Mouse (Mus musculus): Measurements from ENCODE around the gene Ankrd36. TPM values are rescaled to one million over a fixed set of nuclear protein-coding genes. Genes with fewer than 3 reads are reported as not detected.

Ankrd36 gene
- polyA plus RNA-seq (2015; fragmentation: Nextera tagmentation; extraction: Ambion mirVana) = not detected in 2 replicates

DNA sequence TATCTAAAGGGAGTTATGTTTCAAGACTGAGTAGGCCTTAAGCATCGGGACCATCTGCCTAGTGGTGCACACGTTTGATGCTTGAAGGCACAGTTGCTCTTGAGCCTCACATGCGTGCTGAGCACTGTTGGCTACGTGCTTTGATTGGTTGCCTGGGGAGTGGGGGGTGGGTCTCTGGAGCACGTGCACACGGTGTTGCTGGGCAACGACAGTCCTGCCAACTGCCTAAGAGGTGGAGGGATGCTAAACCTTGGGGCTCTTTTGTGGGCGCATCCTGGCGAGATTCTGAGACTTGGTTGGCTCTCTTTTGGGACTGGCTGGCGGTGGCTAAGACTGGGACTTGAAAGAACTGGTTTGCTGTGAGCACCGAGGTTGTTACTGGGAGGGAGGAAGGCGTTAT, at the start of gene Ankrd36:
TSS of gene Ankrd36 (plus strand) at position 211 of the 400 bp plus-strand sequence.
- Histone ChIP-seq H3K9me3 (replicated peaks; ENCODE audit: low read length) (no peaks in the 10 kb centered on the region), H3K27me3 (ENCODE audit: insufficient read depth, low read length) (no peaks in the 10 kb centered on the region), H3K9ac (ENCODE audit: low read depth, low read length) (no peak within 1 kb of the TSS), H3K4me3 (replicated peaks; ENCODE audit: low read depth, low read length) (no peak within 1 kb of the TSS), H3K27ac (no peak within 1 kb of the TSS), H3K36me3 (ENCODE audit: insufficient read depth, low read length) (no peaks in the 10 kb centered on the region), H3K4me1 (replicated peaks; ENCODE audit: insufficient read depth, low read length) (no peaks in the 10 kb centered on the region), H3K4me2 (ENCODE audit: low read length) (no peak within 1 kb of the TSS)
- ATAC-seq (replicated peaks; ENCODE audit: low FRiP score, low read depth) (no peak), DNase-seq (ENCODE audit: low spot score) (no peak)
- 84% methylated on average over 12 of the region's 12 CpGs for WGBS
- no peak for TF ChIP-seq CTCF (IDR thresholded peaks at IDR 0.05; ENCODE audit: low read depth)

DNA sequence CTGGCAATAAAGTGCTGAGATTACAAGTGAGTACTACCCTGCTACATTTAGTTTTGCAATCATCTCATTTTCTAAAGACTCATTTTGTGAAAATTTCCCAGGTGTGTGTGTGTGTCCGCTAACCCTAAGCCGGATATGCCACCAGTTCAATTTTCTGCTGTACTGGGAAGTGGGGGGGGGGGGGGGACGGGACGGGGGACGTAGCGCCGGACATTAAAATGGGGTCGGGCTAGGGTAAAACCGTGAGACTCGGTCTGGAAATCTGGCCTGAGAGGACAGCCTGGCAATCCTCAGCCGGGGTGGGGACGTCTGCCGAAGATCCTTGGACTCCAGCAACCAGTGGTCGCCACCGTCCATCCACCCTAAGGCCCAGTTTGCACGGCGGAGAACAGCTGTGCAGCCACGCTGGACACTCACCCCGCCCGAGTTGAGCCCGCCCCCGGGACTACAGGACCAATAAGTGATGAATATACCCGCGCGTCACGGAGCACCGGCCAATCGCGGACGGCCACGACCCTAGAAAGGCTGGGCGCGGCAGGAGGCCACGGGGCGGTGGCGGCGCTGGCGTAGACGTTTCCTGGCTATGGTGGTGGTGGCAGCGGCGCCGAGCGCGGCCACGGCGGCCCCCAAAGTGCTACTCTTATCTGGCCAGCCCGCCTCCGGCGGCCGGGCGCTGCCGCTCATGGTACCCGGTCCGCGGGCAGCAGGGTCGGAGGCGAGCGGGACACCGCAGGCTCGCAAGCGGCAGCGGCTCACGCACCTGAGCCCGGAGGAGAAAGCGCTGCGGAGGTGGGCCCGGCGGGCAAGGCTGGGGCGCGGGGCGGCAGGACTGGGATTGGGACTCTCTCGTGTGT, 48.8 kb upstream of the Ankrd36 start, which contains the start of gene Xbp1:
TSS of gene Xbp1 (plus strand) at position 248 of the 854 bp plus-strand sequence.
- peak; percentile 97 for ATAC-seq (replicated peaks; ENCODE audit: low FRiP score, low read depth)
- Histone ChIP-seq H3K36me3 (ENCODE audit: insufficient read depth, low read length) (peaks cover 30% of the 10 kb centered on the region), H3K27ac (peak within 1 kb of the TSS; percentile 97), H3K4me3 (replicated peaks; ENCODE audit: low read depth, low read length) (peak within 1 kb of the TSS; percentile 100), H3K4me1 (replicated peaks; ENCODE audit: insufficient read depth, low read length) (0 out of 2 replicates have a peak, but pooled peaks cover 9% of the 10 kb centered on the region), H3K9ac (ENCODE audit: low read depth, low read length) (peak within 1 kb of the TSS; percentile 99), H3K9me3 (replicated peaks; ENCODE audit: low read length) (no peaks in the 10 kb centered on the region), H3K4me2 (ENCODE audit: low read length) (peak within 1 kb of the TSS; percentile 65), H3K27me3 (ENCODE audit: insufficient read depth, low read length) (no peaks in the 10 kb centered on the region)
- no peak for TF ChIP-seq CTCF (IDR thresholded peaks at IDR 0.05; ENCODE audit: low read depth)
- DNase-seq (ENCODE audit: low spot score) = peak; percentile 98
- under 1% methylated on average over 71 of the region's 72 CpGs for WGBS

DNA sequence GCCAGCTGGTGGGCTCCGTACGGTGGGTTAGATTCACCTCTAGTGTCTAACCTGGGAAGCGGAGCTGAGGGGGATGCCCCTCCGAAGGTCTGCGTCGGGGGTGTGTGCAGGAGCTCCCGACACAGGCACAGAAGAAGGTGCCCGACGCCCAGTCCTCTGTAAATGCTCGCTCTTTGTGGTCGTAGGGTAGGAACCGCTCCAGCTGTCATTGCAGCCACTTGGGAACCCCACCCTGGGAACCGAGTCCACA, 48.3 kb upstream of the Ankrd36 start:
- no peak for TF ChIP-seq CTCF (IDR thresholded peaks at IDR 0.05; ENCODE audit: low read depth)
- Histone ChIP-seq H3K4me3 (replicated peaks; ENCODE audit: low read depth, low read length) (peak overlapping the region; percentile 100), H3K4me2 (ENCODE audit: low read length) (peak overlapping the region; percentile 65), H3K4me1 (replicated peaks; ENCODE audit: insufficient read depth, low read length) (0 out of 2 replicates have a peak, but pooled peaks cover 9% of the 10 kb centered on the region), H3K36me3 (ENCODE audit: insufficient read depth, low read length) (peaks cover 34% of the 10 kb centered on the region), H3K9me3 (replicated peaks; ENCODE audit: low read length) (no peaks in the 10 kb centered on the region), H3K27me3 (ENCODE audit: insufficient read depth, low read length) (no peaks in the 10 kb centered on the region), H3K9ac (ENCODE audit: low read depth, low read length) (peak overlapping the region; percentile 99), H3K27ac (peak overlapping the region; percentile 97)
- DNase-seq (ENCODE audit: low spot score) (peak; percentile 25), ATAC-seq (replicated peaks; ENCODE audit: low FRiP score, low read depth) (peak; percentile 9; the same call in 1 of the 2 replicates)
- WGBS = 0% methylated on average over 13 of the region's 13 CpGs

DNA sequence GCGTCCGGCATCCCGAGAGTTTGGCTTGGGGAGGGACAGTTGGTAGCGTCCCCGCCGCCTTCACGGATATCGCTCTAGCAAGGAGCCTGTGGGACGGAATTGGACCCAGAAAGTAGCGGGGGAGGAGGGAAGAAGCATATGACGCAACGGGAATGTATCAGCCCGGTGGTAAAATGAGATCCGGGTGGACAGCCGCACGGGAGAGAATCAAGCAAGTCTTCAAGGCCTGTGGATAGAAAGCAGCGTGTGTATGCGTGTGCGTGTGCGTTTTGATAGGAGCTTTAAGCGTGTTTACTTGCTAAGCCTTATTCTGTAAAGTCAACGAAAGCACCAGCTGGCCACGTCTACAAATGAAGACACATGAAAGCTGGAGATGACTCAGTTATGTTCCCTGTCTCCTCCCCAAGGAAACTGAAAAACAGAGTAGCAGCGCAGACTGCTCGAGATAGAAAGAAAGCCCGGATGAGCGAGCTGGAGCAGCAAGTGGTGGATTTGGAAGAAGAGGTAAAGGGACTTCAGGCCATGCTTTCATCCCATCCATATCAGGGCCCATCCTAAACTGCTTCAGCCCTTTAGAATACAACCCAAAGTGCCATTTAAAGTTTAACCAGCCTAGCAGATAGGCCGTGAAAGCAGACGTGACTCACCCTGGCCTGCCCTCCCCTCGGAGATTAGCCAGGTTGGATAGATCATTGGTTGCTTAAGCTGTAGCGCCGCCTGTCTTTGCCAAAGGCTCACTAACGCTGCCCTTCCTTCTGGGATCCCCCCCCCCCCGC, 47.8 kb upstream of the Ankrd36 start:
- DNase-seq (ENCODE audit: low spot score) = peak; percentile 89
- Histone ChIP-seq H3K27ac (peak overlapping the region; percentile 97), H3K4me1 (replicated peaks; ENCODE audit: insufficient read depth, low read length) (0 out of 2 replicates have a peak, but pooled peaks cover 9% of the 10 kb centered on the region), H3K36me3 (ENCODE audit: insufficient read depth, low read length) (peaks cover 35% of the 10 kb centered on the region), H3K27me3 (ENCODE audit: insufficient read depth, low read length) (no peaks in the 10 kb centered on the region), H3K4me2 (ENCODE audit: low read length) (peak overlapping the region; percentile 65), H3K4me3 (replicated peaks; ENCODE audit: low read depth, low read length) (peak overlapping the region; percentile 100), H3K9ac (ENCODE audit: low read depth, low read length) (peak overlapping the region; percentile 99), H3K9me3 (replicated peaks; ENCODE audit: low read length) (no peaks in the 10 kb centered on the region)
- peak; percentile 41 for ATAC-seq (replicated peaks; ENCODE audit: low FRiP score, low read depth)
- under 1% methylated on average over 33 of the region's 34 CpGs for WGBS
- TF ChIP-seq CTCF (IDR thresholded peaks at IDR 0.05; ENCODE audit: low read depth) = peak; percentile 68

DNA sequence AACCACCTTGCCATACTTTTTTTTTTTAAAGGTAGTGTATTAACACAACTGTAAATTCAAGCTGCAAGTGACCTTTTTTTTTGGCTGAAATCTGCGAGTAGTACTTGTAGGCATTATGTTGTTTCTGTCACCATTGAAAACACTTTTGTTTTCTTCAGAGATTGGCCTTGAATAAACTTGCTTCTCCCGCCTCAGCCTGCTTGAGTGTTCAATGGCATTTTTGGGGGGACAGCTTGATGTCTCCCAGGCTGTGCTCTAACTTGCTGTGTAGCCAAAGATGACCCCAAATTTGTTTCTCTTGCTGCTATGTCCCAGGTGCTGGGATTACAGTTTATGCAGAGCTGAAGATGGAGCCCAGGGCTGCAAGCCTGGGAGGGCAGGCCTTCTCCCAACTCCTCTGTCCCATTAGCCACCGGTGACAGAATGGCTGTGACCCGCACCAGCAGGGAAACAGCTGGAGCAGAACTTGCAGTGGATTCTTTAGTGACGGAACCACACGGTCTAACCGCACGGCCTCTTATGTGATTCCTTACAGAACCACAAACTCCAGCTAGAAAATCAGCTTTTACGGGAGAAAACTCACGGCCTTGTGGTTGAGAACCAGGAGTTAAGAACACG, 46.6 kb upstream of the Ankrd36 start:
- DNase-seq (ENCODE audit: low spot score) = no peak
- 80% methylated on average over 11 of the region's 11 CpGs for WGBS
- H3K27me3 ChIP-seq (ENCODE audit: insufficient read depth, low read length) = no peaks in the 10 kb centered on the region
- H3K36me3 ChIP-seq (ENCODE audit: insufficient read depth, low read length) = peaks cover 38% of the 10 kb centered on the region
- H3K4me1 ChIP-seq (replicated peaks; ENCODE audit: insufficient read depth, low read length) = 0 out of 2 replicates have a peak, but pooled peaks cover 9% of the 10 kb centered on the region
- 0 out of 2 replicates have a peak overlapping the region, but pooled peaks have one; percentile 100 for H3K4me3 ChIP-seq (replicated peaks; ENCODE audit: low read depth, low read length)
- H3K27ac ChIP-seq = no peak overlapping the region
- peak overlapping the region; percentile 65 for H3K4me2 ChIP-seq (ENCODE audit: low read length)
- TF ChIP-seq CTCF (IDR thresholded peaks at IDR 0.05; ENCODE audit: low read depth) = no peak
- ATAC-seq (replicated peaks; ENCODE audit: low FRiP score, low read depth) = no peak
- H3K9ac ChIP-seq (ENCODE audit: low read depth, low read length) = 0 out of 2 replicates have a peak overlapping the region, but pooled peaks have one; percentile 20
- no peaks in the 10 kb centered on the region for H3K9me3 ChIP-seq (replicated peaks; ENCODE audit: low read length)

DNA sequence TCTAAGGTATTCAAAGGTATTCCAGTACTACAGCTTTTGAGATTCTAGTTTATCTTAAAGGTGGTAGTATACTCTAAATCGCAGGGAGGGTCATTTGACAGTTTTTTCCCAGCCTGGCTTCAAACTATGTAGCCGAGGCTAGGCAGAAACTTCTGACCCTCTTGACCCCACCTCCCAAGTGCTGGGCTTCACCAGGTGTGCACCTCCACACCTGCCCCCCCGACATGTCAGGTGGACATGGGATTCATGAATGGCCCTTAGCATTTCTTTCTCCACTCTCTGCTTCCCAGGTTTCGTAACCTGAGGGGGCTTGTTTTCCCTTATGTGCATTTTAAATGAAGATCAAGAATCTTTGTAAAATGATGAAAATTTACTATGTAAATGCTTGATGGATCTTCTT, 44.1 kb upstream of the Ankrd36 start:
- Histone ChIP-seq H3K9me3 (replicated peaks; ENCODE audit: low read length) (no peaks in the 10 kb centered on the region), H3K27ac (no peak overlapping the region), H3K9ac (ENCODE audit: low read depth, low read length) (no peak overlapping the region), H3K27me3 (ENCODE audit: insufficient read depth, low read length) (no peaks in the 10 kb centered on the region), H3K36me3 (ENCODE audit: insufficient read depth, low read length) (peaks cover 45% of the 10 kb centered on the region), H3K4me1 (replicated peaks; ENCODE audit: insufficient read depth, low read length) (0 out of 2 replicates have a peak, but pooled peaks cover 6% of the 10 kb centered on the region), H3K4me2 (ENCODE audit: low read length) (no peak overlapping the region), H3K4me3 (replicated peaks; ENCODE audit: low read depth, low read length) (no peak overlapping the region)
- no peak for TF ChIP-seq CTCF (IDR thresholded peaks at IDR 0.05; ENCODE audit: low read depth)
- no peak for ATAC-seq (replicated peaks; ENCODE audit: low FRiP score, low read depth)
- no peak for DNase-seq (ENCODE audit: low spot score)
- WGBS = 88% methylated on average over 4 of the region's 4 CpGs

Data from kidney, postnatal 0 days (tissue).